Mouse (Mus musculus) megakaryocyte, embryonic 14.5 days (primary cell): ENCODE measurements around the gene Mfap5.

ENCODE experiments used
- FLI1 ChIP-seq: IDR thresholded peaks from 2 replicates; pipeline ENCODE4 v1.6.1; 2012; ENCODE audit warnings: low read length, inconsistent platforms, mixed read lengths
- GATA1 ChIP-seq: IDR thresholded peaks from 3 replicates; pipeline ENCODE4 v1.6.1; 2012; ENCODE audit warnings: mixed read lengths, low read length, inconsistent platforms, borderline replicate concordance

- no peak for TF ChIP-seq FLI1
- TF ChIP-seq GATA1, result no peak
Measured at GRCm38 (mm10) chr6:122560427-122560826, 54.8 kb downstream of the Mfap5 start.
